Mouse (Mus musculus) spleen, adult 2 months (tissue): ENCODE results near the gene Olfr6. TPM values are rescaled to one million over a fixed set of nuclear protein-coding genes. Genes with fewer than 3 reads are reported as not detected.
"Not testable (repeated sequence)": the region's sequence is repeated elsewhere in the genome, so short reads cannot be mapped to it uniquely, and the experiment has no call there.

ENCODE experiments used
- DNase-seq, 2 experiments: peaks; one replicate each; pipeline versions ENCODE4 v3.0.0 to v3.0.0-alpha.2; 2012 to 2021; ENCODE audit warnings: low spot score in 2 of 2, low read depth in 1 of 2
- H3K27ac ChIP-seq: fragments of 200-500 bp; 2 replicates; pipeline ENCODE4 v1.5.1; 2012; ENCODE audit warnings: low read length, inconsistent platforms; ENCODE audit not compliant: insufficient read depth
- H3K27me3 ChIP-seq: fragments of 200-500 bp; 2 replicates; pipeline ENCODE4 v1.6.1; 2012; ENCODE audit warnings: mild to moderate bottlenecking, moderate library complexity, low read length, inconsistent platforms; ENCODE audit not compliant: control insufficient read depth, insufficient read depth
- H3K36me3 ChIP-seq: fragments of 200-500 bp; 2 replicates; pipeline ENCODE4 v1.6.1; 2012; ENCODE audit warnings: mild to moderate bottlenecking, low read length, inconsistent platforms; ENCODE audit not compliant: control insufficient read depth, insufficient read depth
- H3K4me1 ChIP-seq: fragments of 200-500 bp; 2 replicates; pipeline ENCODE4 v1.6.1; 2011; ENCODE audit warnings: inconsistent platforms; ENCODE audit not compliant: control insufficient read depth, insufficient read depth, insufficient read length
- H3K4me3 ChIP-seq: fragments of 200-500 bp; 2 replicates; pipeline ENCODE4 v1.5.1; 2011; ENCODE audit warnings: mild to moderate bottlenecking, inconsistent platforms; ENCODE audit not compliant: insufficient read depth, insufficient read length; ENCODE audit errors: extremely low read depth
- CTCF ChIP-seq: fragments of 200-500 bp; IDR thresholded peaks from 2 replicates; pipeline ENCODE4 v1.5.1; 2011; ENCODE audit warnings: mild to moderate bottlenecking, inconsistent platforms; ENCODE audit not compliant: insufficient read depth, insufficient read length, insufficient replicate concordance; ENCODE audit errors: extremely low read depth
- POLR2A ChIP-seq: fragments of 200-500 bp; IDR thresholded peaks from 2 replicates; pipeline ENCODE4 v1.6.1; 2011; ENCODE audit warnings: low read depth, low read length, inconsistent platforms
- WGBS: fragments of 180-500 bp; shearing (Covaris S2); methylation state at CpG from one replicate; pipeline ENCODE4 v1.1.7; 2018; 5-methylcytosine and 5-hydroxymethylcytosine counted together
- polyA plus RNA-seq: library from polyadenylated mRNA; depleted of rRNA; stranded (reverse); fragments of >200 nt; gene quantifications from 2 replicates; pipeline ENCODE4 v1.2.3, GENCODE M21; 2012; rRNA removed

Gene Olfr6
- polyA plus RNA-seq, result not detected in 2 replicates

GRCm38 (mm10) chr7:106963837-106964236 lies at the start of gene Olfr6:
TSS of gene Olfr6 (minus strand) at chr7:106963937.
- Histone ChIP-seq H3K27ac (no peak within 1 kb of the TSS), H3K4me1 (no peaks in the 10 kb centered on the region), H3K36me3 (no peaks in the 10 kb centered on the region), H3K27me3 (no peaks in the 10 kb centered on the region), H3K4me3 (no peak within 1 kb of the TSS)
- TF ChIP-seq POLR2A (no peak), CTCF (no peak)
- no peak for DNase-seq
- WGBS, result 78% methylated on average over 1 of the region's 1 CpGs

GRCm38 (mm10) chr7:107005972-107006371 lies 42.2 kb upstream of the Olfr6 start, which contains the start of gene Olfr2:
TSS of gene Olfr2 (minus strand) at chr7:107006072.
- Histone ChIP-seq H3K4me3 (no peak within 1 kb of the TSS), H3K4me1 (no peaks in the 10 kb centered on the region), H3K27ac (no peak within 1 kb of the TSS), H3K27me3 (no peaks in the 10 kb centered on the region), H3K36me3 (no peaks in the 10 kb centered on the region)
- TF ChIP-seq POLR2A (no peak), CTCF (no peak)
- 54% methylated on average over 1 of the region's 1 CpGs for WGBS
- no peak for DNase-seq

DNA sequence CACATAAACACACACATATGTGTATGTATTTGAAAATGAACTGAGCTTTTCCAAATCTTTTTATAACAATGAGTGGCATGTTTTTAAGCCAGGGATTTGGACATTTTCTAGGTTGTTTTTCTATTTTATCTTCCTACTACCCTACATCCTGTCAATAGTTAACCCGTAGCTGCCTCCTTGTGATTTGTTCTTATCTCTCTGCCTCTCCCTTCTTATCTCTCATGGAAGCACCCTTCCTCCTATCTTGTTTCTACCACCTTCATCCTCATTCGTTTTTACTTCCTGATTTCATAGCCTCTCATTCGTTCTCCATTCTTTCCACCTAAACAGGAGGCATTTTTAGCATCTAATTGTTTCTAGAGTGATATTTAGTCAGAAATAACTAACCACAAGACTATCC lies 40.4 kb upstream of the Olfr6 start:
- Histone ChIP-seq H3K27me3 (no peaks in the 10 kb centered on the region), H3K36me3 (no peaks in the 10 kb centered on the region), H3K4me1 (no peaks in the 10 kb centered on the region), H3K4me3 (no peak overlapping the region), H3K27ac (no peak overlapping the region)
- TF ChIP-seq CTCF (no peak), POLR2A (no peak)
- DNase-seq, result no peak
- WGBS, result 24% methylated on average over 3 of the region's 3 CpGs

GRCm38 (mm10) chr7:107000798-107001197 lies 37.1 kb upstream of the Olfr6 start:
- Histone ChIP-seq H3K27me3 (no peaks in the 10 kb centered on the region), H3K36me3 (no peaks in the 10 kb centered on the region), H3K27ac (no peak overlapping the region), H3K4me1 (no peaks in the 10 kb centered on the region), H3K4me3 (no peak overlapping the region)
- WGBS, result 81% methylated on average over 7 of the region's 7 CpGs
- DNase-seq, result no peak
- TF ChIP-seq POLR2A, result no peak
- no peak for TF ChIP-seq CTCF

DNA sequence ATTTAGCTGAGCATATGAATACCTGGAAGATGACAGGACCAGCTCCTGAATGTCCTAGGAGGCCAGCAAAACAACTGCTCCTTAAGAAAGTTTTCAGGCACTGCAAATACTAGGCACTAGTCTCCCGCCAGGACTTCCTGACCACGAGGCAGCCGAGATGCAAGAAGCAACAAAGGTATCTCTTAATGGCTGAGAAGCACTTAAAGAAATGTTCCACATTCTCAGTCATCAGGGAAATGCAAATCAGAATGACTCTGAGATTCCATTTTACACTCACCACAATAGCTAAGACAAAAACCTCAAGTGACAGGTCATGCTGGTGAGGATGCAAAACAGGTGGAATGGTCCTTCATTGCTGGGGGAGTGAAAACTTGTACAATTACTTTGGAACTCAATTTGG lies 21.5 kb upstream of the Olfr6 start:
- DNase-seq, result no peak
- Histone ChIP-seq H3K36me3 (no peaks in the 10 kb centered on the region), H3K27me3 (no peaks in the 10 kb centered on the region), H3K4me3 (peak overlapping the region; percentile 44; the same call in 1 of the 2 replicates), H3K27ac (no peak overlapping the region), H3K4me1 (no peaks in the 10 kb centered on the region)
- TF ChIP-seq POLR2A, result no peak
- TF ChIP-seq CTCF, result no peak
- WGBS, result 95% methylated on average over 3 of the region's 3 CpGs

DNA sequence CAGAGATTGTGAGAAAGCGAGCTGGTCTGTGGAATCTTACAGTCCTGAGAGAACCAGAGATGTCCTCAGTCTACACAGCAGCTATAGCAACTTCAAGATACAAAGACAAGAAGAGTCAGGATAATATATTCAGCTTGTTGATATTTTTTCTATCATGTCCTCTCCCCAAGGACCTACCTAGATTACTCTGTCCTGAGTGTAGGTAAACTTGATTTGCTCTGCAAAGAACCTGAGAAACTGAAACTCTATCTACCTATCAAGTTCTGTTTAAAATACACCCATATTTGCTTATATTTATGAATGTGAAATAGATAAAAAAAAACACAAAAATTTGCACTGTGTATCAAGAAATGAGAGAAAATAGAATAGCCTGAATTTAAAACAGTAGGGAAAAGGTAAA lies 11.6 kb upstream of the Olfr6 start, which contains the start of gene Olfr711:
Gene Olfr711 (minus strand): TSS at position 101 of the 400 bp plus-strand sequence.
- H3K27me3 ChIP-seq, result no peaks in the 10 kb centered on the region; the same call in 1 of the 2 replicates
- no peak within 1 kb of the TSS for H3K4me3 ChIP-seq
- TF ChIP-seq CTCF (no peak), POLR2A (no peak)
- WGBS, result 63% methylated on average over 1 of the region's 1 CpGs
- H3K27ac ChIP-seq, result no peak within 1 kb of the TSS
- no peaks in the 10 kb centered on the region for H3K4me1 ChIP-seq
- DNase-seq, result no peak
- H3K36me3 ChIP-seq, result no peaks in the 10 kb centered on the region

DNA sequence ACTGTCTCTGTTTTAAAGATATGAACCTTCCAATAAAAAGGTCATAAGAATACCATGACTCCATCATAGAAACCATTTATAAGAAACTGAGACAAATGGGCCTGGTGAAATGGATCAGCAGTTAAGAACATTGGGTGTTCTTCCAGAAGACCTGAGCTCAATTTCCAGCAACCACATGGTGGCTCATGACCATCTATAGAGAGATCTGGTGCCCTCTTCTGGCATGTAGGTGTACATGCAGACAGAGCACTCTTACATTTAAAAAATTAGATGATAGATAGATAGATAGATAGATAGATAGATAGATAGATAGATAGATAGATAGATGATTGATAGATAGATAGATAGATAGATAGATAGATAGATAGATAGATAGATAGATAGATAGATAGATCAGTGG lies 3.8 kb upstream of the Olfr6 start:
- not testable (repeated sequence) for H3K27me3 ChIP-seq, H3K4me3 ChIP-seq, DNase-seq, H3K36me3 ChIP-seq, H3K27ac ChIP-seq, H3K4me1 ChIP-seq
- 0 out of 2 replicates have a peak, but pooled peaks have one; percentile 2 for TF ChIP-seq CTCF
